Mouse (Mus musculus): Measurements from ENCODE around the gene Iqsec3.

The Iqsec3 gene

GRCm38 (mm10) chr6:121454549-121455494 lies 18.7 kb downstream of the Iqsec3 start:
- no peak for DNase-seq (ENCODE audit: low read depth, low spot score)

GRCm38 (mm10) chr6:121453776-121454175 lies 19.7 kb downstream of the Iqsec3 start:
- no peak for DNase-seq (ENCODE audit: low read depth, low spot score)

GRCm38 (mm10) chr6:121451703-121452102 lies 21.8 kb downstream of the Iqsec3 start:
- DNase-seq (ENCODE audit: low read depth, low spot score) = no peak

GRCm38 (mm10) chr6:121440696-121441220 lies 32.7 kb downstream of the Iqsec3 start:
- no peak for DNase-seq (ENCODE audit: low read depth, low spot score)

- DNase-seq (ENCODE audit: low read depth, low spot score) = no peak
Observed at GRCm38 (mm10) chr6:121424830-121425229, 48.6 kb downstream of the Iqsec3 start.

GRCm38 (mm10) chr6:121424403-121424802 lies 49.1 kb downstream of the Iqsec3 start:
- DNase-seq (ENCODE audit: low read depth, low spot score) = no peak

GRCm38 (mm10) chr6:121412558-121413297 lies 60.8 kb downstream of the Iqsec3 start:
- DNase-seq (ENCODE audit: low read depth, low spot score) = no peak

- no peak for DNase-seq (ENCODE audit: low read depth, low spot score)
Observed at GRCm38 (mm10) chr6:121407571-121408011, 65.9 kb downstream of the Iqsec3 start.

GRCm38 (mm10) chr6:121405311-121405710 lies 68.2 kb downstream of the Iqsec3 start:
- no peak for DNase-seq (ENCODE audit: low read depth, low spot score)

- DNase-seq (ENCODE audit: low read depth, low spot score) = no peak
Observed at GRCm38 (mm10) chr6:121402661-121403244, 70.7 kb downstream of the Iqsec3 start.

- DNase-seq (ENCODE audit: low read depth, low spot score) = no peak
Observed at GRCm38 (mm10) chr6:121401826-121402660, 71.4 kb downstream of the Iqsec3 start.

- DNase-seq (ENCODE audit: low read depth, low spot score) = no peak
Observed at GRCm38 (mm10) chr6:121401140-121401539, 72.3 kb downstream of the Iqsec3 start.

GRCm38 (mm10) chr6:121392610-121393252 lies 80.7 kb downstream of the Iqsec3 start:
- DNase-seq (ENCODE audit: low read depth, low spot score) = no peak

- DNase-seq (ENCODE audit: low read depth, low spot score) = no peak
Observed at GRCm38 (mm10) chr6:121385397-121385796, 88.1 kb downstream of the Iqsec3 start.

- DNase-seq (ENCODE audit: low read depth, low spot score) = no peak
Observed at GRCm38 (mm10) chr6:121382071-121382470, 91.4 kb downstream of the Iqsec3 start.

- DNase-seq (ENCODE audit: low read depth, low spot score) = no peak
Observed at GRCm38 (mm10) chr6:121380576-121380975, 92.9 kb downstream of the Iqsec3 start.

- no peak for DNase-seq (ENCODE audit: low read depth, low spot score)
Observed at GRCm38 (mm10) chr6:121378256-121378655, 95.2 kb downstream of the Iqsec3 start.

- DNase-seq (ENCODE audit: low read depth, low spot score) = no peak
Observed at GRCm38 (mm10) chr6:121376159-121376558, 97.3 kb downstream of the Iqsec3 start.

GRCm38 (mm10) chr6:121371197-121371980 lies 102.1 kb downstream of the Iqsec3 start:
- DNase-seq (ENCODE audit: low read depth, low spot score) = no peak

GRCm38 (mm10) chr6:121367099-121367498 lies 106.4 kb downstream of the Iqsec3 start:
- DNase-seq (ENCODE audit: low read depth, low spot score) = no peak
